ENCODE assay signal across 9 mouse cellular contexts in the genomic region with DNA sequence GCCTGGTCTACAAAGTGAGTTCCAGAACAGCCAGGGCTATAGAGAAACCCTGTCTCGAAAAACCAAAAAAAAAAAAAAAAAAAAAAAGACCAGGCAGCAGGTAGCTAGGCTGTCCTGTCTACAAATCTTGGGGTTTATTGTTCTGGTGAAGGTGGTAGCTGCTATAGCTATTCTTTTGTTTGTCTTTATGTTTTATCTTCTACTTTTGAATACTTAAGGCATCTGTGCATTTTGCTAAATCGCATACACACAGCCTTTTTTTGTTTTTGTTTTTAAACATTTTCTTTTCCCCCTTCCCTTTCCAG. TPM values are rescaled to one million over a fixed set of nuclear protein-coding genes. Genes with fewer than 3 reads are reported as not detected.
A peak's percentile ranks its signal among the peaks of the same experiment; 100 is the strongest.
DNase-seq lines count a peak whose midpoint lies in the region; ATAC-seq lines count a peak whose summit lies in the region.
"Had no signal": no experiment of that assay in that cellular context is flagged by ENCODE, and none has a peak within 500 bp of the region (broad histone marks: within the 10 kb centered on the region; RNA-seq: fewer than 3 reads in every experiment).

No protein-coding gene starts in this region.

- no peak overlapping the region for H3K27ac ChIP-seq in heart, embryonic 15.5 days
- H3K27ac ChIP-seq in brown adipose tissue, adult 24 weeks (replicated peaks; ENCODE audit: low read depth, low read length), result no peak overlapping the region
- H3K27ac ChIP-seq in hindbrain, embryonic 15.5 days (replicated peaks), result peak overlapping the region; percentile 90
- no peak overlapping the region for H3K27ac ChIP-seq in midbrain, embryonic 13.5 days

- peaks cover 6% of the 10 kb centered on the region; the same call in 1 of the 2 replicates for H3K4me1 ChIP-seq in heart, embryonic 15.5 days (replicated peaks)
- no peaks in the 10 kb centered on the region for H3K4me1 ChIP-seq in brown adipose tissue, adult 24 weeks (ENCODE audit: control insufficient read depth, insufficient read depth, insufficient read length, low read length)
- peaks cover 17% of the 10 kb centered on the region for H3K4me1 ChIP-seq in hindbrain, embryonic 15.5 days (replicated peaks)
- peaks cover 15% of the 10 kb centered on the region for H3K4me1 ChIP-seq in midbrain, embryonic 13.5 days (replicated peaks)

- H3K27me3 ChIP-seq in heart, embryonic 15.5 days, result no peaks in the 10 kb centered on the region
- no peaks in the 10 kb centered on the region for H3K27me3 ChIP-seq in hindbrain, embryonic 15.5 days
- no peaks in the 10 kb centered on the region for H3K27me3 ChIP-seq in midbrain, embryonic 13.5 days

- H3K36me3 ChIP-seq in heart, embryonic 15.5 days, result no peaks in the 10 kb centered on the region
- H3K36me3 ChIP-seq in hindbrain, embryonic 15.5 days, result no peaks in the 10 kb centered on the region
- H3K36me3 ChIP-seq in midbrain, embryonic 13.5 days, result no peaks in the 10 kb centered on the region

- DNase-seq in heart, postnatal 4 days, result no peak
- no peak for DNase-seq in frontal cortex, postnatal 14 days (ENCODE audit: low spot score in 2 of 2)
- no peak for DNase-seq in right cerebral cortex, postnatal 10 days (ENCODE audit: low spot score in 2 of 2)
- DNase-seq in testis, postnatal 14 days (ENCODE audit: low spot score), result no peak
- DNase-seq: kidney, postnatal 10 days had no signal

- peak overlapping the region; percentile 71; the same call in 1 of the 2 replicates for H3K9ac ChIP-seq in heart, embryonic 15.5 days
- H3K9ac ChIP-seq in hindbrain, embryonic 15.5 days, result peak overlapping the region; percentile 71
- peak overlapping the region; percentile 80; the same call in 1 of the 2 replicates for H3K9ac ChIP-seq in midbrain, embryonic 13.5 days (replicated peaks)

- H3K4me3 ChIP-seq in heart, embryonic 15.5 days, result peak overlapping the region; percentile 94
- H3K4me3 ChIP-seq in brown adipose tissue, adult 24 weeks (ENCODE audit: insufficient read depth, low read depth, low read length), result peak overlapping the region; percentile 96
- H3K4me3 ChIP-seq in hindbrain, embryonic 15.5 days, result peak overlapping the region; percentile 96
- peak overlapping the region; percentile 86 for H3K4me3 ChIP-seq in midbrain, embryonic 13.5 days (replicated peaks)

- ATAC-seq in heart, embryonic 15.5 days (replicated peaks; ENCODE audit: insufficient number of reproducible peaks, insufficient read depth, low FRiP score, low read depth), result no peak
- ATAC-seq in hindbrain, embryonic 15.5 days (ENCODE audit: low FRiP score, low read depth), result no peak
- ATAC-seq in midbrain, embryonic 13.5 days, result no peak

- peak overlapping the region; percentile 74 for H3K4me2 ChIP-seq in heart, embryonic 15.5 days
- H3K4me2 ChIP-seq in hindbrain, embryonic 15.5 days, result peak overlapping the region; percentile 73
- peak overlapping the region; percentile 79 for H3K4me2 ChIP-seq in midbrain, embryonic 13.5 days (replicated peaks)

- 55% methylated on average over 2 of the region's 2 CpGs for WGBS in heart, embryonic 15.5 days
- WGBS in hindbrain, embryonic 15.5 days, result 70% methylated on average over 2 of the region's 2 CpGs
- WGBS in midbrain, embryonic 13.5 days, result 91% methylated on average over 1 of the region's 2 CpGs

- no peaks in the 10 kb centered on the region for H3K9me3 ChIP-seq in heart, embryonic 15.5 days (replicated peaks)
- H3K9me3 ChIP-seq in hindbrain, embryonic 15.5 days, result no peaks in the 10 kb centered on the region
- H3K9me3 ChIP-seq in midbrain, embryonic 13.5 days, result no peaks in the 10 kb centered on the region

RNA-seq across cellular contexts. Expression of a gene that starts 0.9 kb away (rescaled TPM):
- polyA plus RNA-seq in heart, embryonic 15.5 days (2015; fragmentation: Nextera tagmentation; extraction: Ambion mirVana), result 6.1 and 6.2 TPM in 2 replicates
- total RNA-seq in heart, postnatal 4 days (2021), result 1 to 10 TPM; 3.2 to 3.9 TPM
- polyA plus RNA-seq in brown adipose tissue, adult 24 weeks (2012; ENCODE audit: insufficient read depth, insufficient read length, missing spikeins), result 2.3 and 5.1 TPM in 2 replicates
- 6.6 and 6.9 TPM in 2 replicates for polyA plus RNA-seq in hindbrain, embryonic 15.5 days (2015; fragmentation: Nextera tagmentation; extraction: Ambion mirVana)
- polyA plus RNA-seq in midbrain, embryonic 13.5 days (2015; fragmentation: Nextera tagmentation; extraction: Ambion mirVana), result 8.0 and 10.5 TPM in 2 replicates

RNA-seq across cellular contexts. Expression of a gene that starts 1.0 kb away (rescaled TPM):
- 11.0 and 12.8 TPM in 2 replicates for polyA plus RNA-seq in heart, embryonic 15.5 days (2015; fragmentation: Nextera tagmentation; extraction: Ambion mirVana)
- total RNA-seq in heart, postnatal 4 days (2021), result 1 to 10 TPM; 6.2 to 6.7 TPM
- not detected in 2 replicates for polyA plus RNA-seq in brown adipose tissue, adult 24 weeks (2012; ENCODE audit: insufficient read depth, insufficient read length, missing spikeins)
- polyA plus RNA-seq in hindbrain, embryonic 15.5 days (2015; fragmentation: Nextera tagmentation; extraction: Ambion mirVana), result 5.4 and 6.3 TPM in 2 replicates
- polyA plus RNA-seq in midbrain, embryonic 13.5 days (2015; fragmentation: Nextera tagmentation; extraction: Ambion mirVana), result 11.0 and 11.2 TPM in 2 replicates

RNA-seq across cellular contexts. Expression of a gene that starts 52.5 kb away (rescaled TPM):
- polyA plus RNA-seq in heart, embryonic 15.5 days (2015; fragmentation: Nextera tagmentation; extraction: Ambion mirVana), result 2.0 and 2.3 TPM in 2 replicates
- 1 to 10 TPM; 4.5 to 5.1 TPM for total RNA-seq in heart, postnatal 4 days (2021)
- 0.38 TPM in 1 of 2 replicates, not detected in the other for polyA plus RNA-seq in brown adipose tissue, adult 24 weeks (2012; ENCODE audit: insufficient read depth, insufficient read length, missing spikeins)
- not detected in 2 replicates for polyA plus RNA-seq in hindbrain, embryonic 15.5 days (2015; fragmentation: Nextera tagmentation; extraction: Ambion mirVana)
- not detected in 2 replicates for polyA plus RNA-seq in midbrain, embryonic 13.5 days (2015; fragmentation: Nextera tagmentation; extraction: Ambion mirVana)
